Mouse (Mus musculus) skeletal muscle tissue, adult 2 months (tissue): ENCODE measurements around the gene Ltc4s.

Experiments
- DNase-seq: peaks from one replicate; pipeline ENCODE4 v3.0.0-alpha.2; 2012; ENCODE audit warnings: low read depth, low spot score

The Ltc4s gene

DNA sequence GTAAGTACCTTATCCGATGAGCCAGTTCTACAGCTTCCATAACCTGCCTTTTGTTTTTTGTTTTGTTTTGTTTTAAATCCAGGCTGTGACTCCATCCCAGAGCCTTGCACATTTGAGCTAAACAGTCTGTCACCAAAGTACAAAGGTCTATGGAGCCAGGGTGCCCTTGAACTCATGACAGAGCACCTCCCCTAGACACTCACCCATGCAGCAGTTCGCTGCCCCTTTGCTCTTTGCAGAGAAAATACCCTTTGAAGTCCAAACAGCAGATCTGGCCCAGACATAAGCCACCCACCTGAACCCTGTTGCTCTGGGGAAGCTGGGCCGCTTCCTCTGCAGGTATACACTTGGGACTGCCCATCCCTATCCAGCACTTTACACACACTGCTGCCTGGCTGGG is 36.8 kb downstream of the Ltc4s start:
- no peak for DNase-seq

DNA sequence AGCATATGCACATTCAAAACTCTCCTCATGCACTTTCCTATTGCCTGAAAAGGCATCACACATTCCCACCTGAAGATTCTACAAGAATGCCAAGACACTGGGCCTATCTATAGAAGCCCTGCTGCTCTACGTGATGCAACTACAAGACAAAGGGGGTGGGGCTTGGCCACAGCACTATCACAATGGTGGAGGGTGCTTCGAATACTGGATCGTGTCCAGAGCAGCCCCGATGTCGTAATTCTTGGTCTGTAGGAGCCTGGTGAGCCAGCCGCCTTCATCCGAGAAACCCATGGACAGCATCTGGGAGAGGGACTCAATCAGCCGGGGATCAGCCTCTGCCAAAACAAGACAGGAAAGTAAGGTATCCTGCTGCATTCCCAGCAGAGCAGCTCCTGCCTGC is 37.8 kb downstream of the Ltc4s start:
- no peak for DNase-seq

DNA sequence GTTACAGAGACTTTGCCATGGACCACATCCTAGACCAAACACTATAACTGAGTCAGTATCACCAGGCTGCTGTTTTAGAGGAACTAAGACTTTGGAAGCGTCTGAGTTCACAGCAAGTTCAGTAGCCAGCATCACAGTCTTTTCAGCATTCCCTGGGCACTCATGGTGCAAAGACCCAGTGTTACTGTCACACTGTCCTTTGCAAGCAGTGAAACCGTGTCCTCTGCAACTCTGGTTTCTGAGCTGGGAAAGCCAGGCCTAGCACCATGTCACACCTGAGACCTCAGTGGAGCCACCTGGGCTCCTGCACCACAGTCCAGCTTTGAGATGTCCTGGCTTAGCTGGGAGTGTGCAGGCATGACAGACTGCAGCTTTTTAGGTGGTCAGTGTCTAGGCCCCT is 39.5 kb downstream of the Ltc4s start:
- no peak for DNase-seq

DNA sequence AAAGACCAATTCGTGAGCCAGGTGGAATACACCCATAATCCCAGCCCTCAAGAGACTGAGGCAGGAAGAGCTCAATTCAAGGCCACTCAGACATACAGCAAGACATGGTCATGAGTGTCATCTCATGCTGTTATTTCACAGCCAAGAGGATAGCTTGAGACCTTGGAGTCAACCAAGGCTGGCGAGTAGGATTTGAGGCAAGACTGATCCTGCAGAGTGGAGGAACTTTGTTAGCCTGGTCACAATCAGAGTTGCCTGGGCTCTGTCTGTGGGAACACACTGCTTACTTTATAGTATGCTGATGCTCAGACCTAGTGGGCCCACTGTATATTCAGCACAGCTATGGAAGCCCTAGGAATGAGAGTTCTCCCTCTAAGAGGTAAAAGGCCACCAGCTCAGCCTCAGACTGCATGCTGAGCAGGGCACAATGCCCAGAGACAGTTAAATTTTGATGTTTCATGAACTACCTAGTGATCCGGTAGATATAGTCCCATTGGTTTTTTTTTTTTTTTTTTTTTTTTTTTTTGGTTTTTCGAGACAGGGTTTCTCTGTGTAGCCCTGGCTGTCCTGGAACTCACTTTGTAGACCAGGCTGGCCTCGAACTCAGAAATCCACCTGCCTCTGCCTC is 40.1 kb downstream of the Ltc4s start:
- DNase-seq = no peak

DNA sequence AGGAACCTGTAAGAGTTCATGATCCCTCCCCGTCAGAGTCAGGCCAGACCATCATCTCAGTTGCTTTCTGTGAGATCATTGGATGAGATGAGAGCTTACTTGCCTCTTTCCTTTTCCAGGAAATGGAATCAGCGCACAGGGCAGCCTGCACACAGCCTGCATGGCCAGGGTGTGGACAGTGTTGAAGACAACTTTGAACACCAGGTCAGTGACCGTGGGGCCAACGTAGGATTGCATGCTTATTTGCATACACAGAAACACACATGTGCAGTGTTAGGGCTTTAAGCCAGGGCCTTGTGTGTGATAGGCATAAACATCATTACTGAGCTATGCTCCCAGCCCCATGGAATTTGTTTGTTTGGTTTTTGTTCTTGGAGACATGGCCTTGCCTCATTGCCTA is 40.9 kb downstream of the Ltc4s start:
- no peak for DNase-seq

DNA sequence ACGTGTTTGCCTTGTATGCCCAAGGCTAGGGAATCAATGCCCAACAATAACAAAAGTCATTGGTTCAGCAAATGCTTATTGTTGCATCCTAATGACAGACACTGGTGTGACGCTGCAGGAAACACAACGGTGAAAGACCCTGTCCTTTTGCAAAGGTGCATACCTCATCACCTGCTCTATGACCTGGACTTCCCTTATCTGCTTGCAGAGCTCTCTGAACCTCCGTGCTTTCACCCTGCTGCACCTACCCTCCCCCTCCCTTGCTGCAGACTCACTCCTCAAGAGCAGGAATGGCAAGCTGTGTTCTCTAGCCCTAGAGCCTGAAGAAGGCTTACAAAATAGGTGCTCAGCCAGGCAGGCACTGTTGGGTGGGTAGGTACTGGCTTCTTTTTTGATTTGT is 43.6 kb downstream of the Ltc4s start:
- DNase-seq = no peak

DNA sequence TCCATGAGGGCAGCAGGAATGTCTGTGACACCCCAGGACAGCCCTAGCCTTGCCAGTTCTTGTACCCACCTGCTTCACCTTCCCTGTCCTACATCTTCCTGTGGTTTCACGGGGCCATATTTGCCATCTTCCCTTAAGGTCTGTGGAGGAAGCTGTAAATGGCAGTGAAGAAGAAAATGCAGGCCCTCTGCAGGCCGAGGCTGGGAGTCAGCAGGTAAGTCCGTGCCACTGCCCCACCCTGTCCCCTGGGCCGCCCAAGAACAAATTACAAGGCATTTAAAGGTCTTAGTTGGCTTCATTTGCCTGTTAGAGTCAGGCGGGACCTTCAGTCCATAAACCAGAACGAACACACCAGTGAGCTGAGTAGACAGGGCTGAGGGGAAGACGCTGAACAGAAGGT is 44.3 kb downstream of the Ltc4s start:
- no peak for DNase-seq

DNA sequence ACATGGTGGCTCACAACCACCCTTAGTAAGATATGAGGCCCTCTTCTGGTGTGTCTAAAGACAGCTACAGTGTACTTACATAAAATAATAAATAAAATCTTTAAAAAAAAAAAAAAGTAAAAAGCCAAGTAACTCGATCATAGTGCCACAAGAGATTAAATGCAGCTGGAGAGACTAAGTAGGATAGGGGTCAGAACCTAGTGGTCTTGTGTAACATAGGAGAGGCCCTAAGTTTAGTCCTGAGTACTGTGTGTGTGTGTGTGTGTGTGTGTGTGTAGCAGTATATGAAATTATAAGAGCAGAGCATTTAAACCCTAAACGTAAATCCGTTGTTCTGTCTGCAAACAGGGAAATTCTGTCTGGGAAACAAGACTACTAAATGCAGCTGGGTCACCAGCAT is 46.1 kb downstream of the Ltc4s start:
- DNase-seq = no peak

DNA sequence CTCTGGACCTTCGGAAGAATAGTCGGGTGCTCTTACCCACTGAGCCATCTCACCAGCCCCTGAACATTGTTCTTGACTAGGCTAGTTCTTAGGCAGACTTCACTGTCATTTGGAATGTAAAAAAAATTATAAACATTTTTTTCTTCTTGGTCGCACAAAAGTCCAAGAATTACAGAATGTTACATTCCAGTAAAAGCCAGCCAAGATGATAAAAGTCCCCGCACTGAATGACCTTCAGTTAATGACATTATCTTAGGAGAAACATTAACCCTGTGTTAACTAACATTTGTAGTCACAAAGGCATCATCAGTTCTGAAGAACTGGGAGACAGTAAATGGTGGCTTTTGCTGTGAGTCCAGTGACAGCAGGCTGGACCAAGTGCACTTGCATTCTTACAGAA is 48.1 kb downstream of the Ltc4s start:
- no peak for DNase-seq

DNA sequence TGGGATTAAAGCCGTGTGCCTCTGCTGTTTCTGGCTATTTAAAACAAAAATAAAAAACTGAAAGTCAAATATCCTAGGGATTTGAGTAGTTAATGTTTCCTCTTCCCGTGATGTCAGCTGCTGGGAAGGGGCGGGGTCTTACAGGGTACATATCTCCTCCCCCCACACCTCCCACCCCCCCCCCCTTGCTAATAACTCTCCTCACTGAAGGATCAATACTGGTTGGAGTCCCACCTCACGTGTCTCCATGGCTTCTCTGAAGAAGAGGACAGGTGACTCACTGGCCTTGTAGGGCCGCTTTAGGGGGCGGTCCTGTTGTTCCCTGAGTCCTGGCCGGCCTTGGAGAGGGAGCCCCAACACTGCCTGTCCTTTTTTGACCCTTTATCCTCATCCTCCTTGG is 49.7 kb downstream of the Ltc4s start:
- no peak for DNase-seq
